Mouse (Mus musculus): ENCODE data around the gene Ambra1.

The Ambra1 gene

GRCm38 (mm10) chr2:91921181-91921789, 191.4 kb downstream of the Ambra1 start:
- DNase-seq (ENCODE audit: low spot score): peak; percentile 31

- no peak for DNase-seq (ENCODE audit: low spot score)
Measured at GRCm38 (mm10) chr2:91921790-91922570, 192.0 kb downstream of the Ambra1 start.

- no peak for DNase-seq (ENCODE audit: low spot score)
Measured at GRCm38 (mm10) chr2:91922586-91923414, 192.9 kb downstream of the Ambra1 start.

GRCm38 (mm10) chr2:91923415-91924337, 193.7 kb downstream of the Ambra1 start:
- DNase-seq (ENCODE audit: low spot score): peak; percentile 72

- DNase-seq (ENCODE audit: low spot score): no peak
Measured at GRCm38 (mm10) chr2:91924726-91925125, 194.8 kb downstream of the Ambra1 start.

- DNase-seq (ENCODE audit: low spot score): no peak
Measured at GRCm38 (mm10) chr2:91925442-91925841, 195.5 kb downstream of the Ambra1 start.

- DNase-seq (ENCODE audit: low spot score): no peak
Measured at GRCm38 (mm10) chr2:91926949-91927348, 197.0 kb downstream of the Ambra1 start, which contains the start of gene Chrm4. TSS of gene Chrm4 (plus strand) at chr2:91927249.

GRCm38 (mm10) chr2:91927826-91928533, 198.0 kb downstream of the Ambra1 start:
- DNase-seq (ENCODE audit: low spot score): peak; percentile 73

- DNase-seq (ENCODE audit: low spot score): no peak
Measured at GRCm38 (mm10) chr2:91928534-91929350, 198.8 kb downstream of the Ambra1 start.

- DNase-seq (ENCODE audit: low spot score): no peak
Measured at GRCm38 (mm10) chr2:91929455-91929854, 199.5 kb downstream of the Ambra1 start.

- no peak for DNase-seq (ENCODE audit: low spot score)
Measured at GRCm38 (mm10) chr2:91929936-91930335, 200.0 kb downstream of the Ambra1 start.

GRCm38 (mm10) chr2:91930761-91931291, 200.9 kb downstream of the Ambra1 start:
- DNase-seq (ENCODE audit: low spot score): no peak

- no peak for DNase-seq (ENCODE audit: low spot score)
Measured at GRCm38 (mm10) chr2:91931328-91932159, 201.6 kb downstream of the Ambra1 start.

GRCm38 (mm10) chr2:91932160-91932711, 202.3 kb downstream of the Ambra1 start, which contains the start of gene Mdk:
TSS of gene Mdk (minus strand) at chr2:91932297.
- DNase-seq (ENCODE audit: low spot score): no peak

GRCm38 (mm10) chr2:91932737-91933350, 202.9 kb downstream of the Ambra1 start:
- no peak for DNase-seq (ENCODE audit: low spot score)

GRCm38 (mm10) chr2:91933471-91933870, 203.5 kb downstream of the Ambra1 start:
- no peak for DNase-seq (ENCODE audit: low spot score)

- no peak for DNase-seq (ENCODE audit: low spot score)
Measured at GRCm38 (mm10) chr2:91934016-91934415, 204.1 kb downstream of the Ambra1 start.

All from T-cell, adult 2 months (primary cell).